Mouse (Mus musculus) embryo, embryonic 10 days (tissue): ENCODE measurements around the gene 4931422A03Rik.

ENCODE experiments used
- DNase-seq: peaks from one replicate; pipeline ENCODE4 v3.0.0-alpha.2; 2015; ENCODE audit warnings: low spot score

4931422A03Rik gene

DNA sequence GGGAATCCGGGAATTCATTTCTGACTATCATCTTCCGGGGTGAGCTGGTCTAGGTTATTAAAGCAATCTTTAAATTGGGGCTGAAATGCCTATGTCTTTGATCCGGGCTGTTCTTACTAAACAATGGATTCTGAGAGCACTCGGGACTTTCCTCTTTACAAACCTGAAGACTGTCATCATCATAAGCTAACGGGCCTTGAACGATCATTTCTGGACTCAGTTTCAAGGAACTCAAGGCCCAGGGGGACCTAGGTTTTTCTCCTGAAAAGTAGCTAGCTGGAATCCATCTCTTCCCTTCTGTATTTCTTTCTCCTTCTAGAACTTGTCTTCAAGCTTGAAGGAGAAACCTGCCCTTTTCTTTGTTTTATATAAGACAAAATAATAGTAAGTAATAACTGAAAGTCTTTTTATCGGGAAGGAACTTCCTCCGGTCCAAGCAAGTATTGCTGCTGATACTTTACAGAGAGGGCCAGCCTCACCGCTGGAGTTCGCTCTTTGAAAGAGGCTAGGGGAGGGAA, 59.2 kb downstream of the 4931422A03Rik start:
- DNase-seq, result no peak

DNA sequence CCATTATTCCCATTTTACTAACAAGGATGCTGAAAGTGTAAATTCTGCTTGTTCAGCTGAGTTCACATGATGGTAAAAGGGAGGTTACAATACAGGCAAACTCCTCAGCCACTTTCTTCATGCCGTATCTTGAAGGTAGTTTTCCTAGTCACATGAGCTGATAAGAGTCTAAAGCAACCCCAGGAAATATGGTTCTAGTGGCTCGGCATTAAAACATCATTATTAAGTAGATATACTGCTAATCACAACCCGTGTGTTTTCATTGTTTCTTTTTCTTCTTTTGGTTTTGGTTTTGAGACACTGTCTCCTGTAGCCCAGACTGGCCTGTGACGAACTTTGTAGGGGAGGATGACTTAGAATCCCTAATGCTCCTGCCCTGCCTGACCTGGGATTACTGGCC, 60.0 kb downstream of the 4931422A03Rik start:
- no peak for DNase-seq

DNA sequence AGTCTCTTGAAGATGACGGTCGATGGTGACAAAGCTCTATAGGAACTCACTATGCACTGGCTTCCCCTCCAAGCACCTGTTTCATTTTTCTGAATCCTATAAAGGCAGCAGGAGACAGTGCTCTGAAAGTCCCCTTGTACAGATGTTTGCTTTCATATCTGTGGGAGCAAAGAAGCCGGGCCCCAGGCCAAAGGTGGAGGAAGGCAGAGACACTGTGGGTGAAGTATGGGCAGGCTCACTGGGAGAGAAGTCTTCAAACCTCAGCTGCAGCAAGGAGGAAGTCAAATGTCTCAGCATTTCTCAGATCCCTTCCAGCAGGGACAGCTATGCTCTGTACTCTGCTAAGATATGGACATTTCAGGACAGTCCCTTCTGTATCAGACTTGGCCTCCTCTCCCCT, 62.8 kb downstream of the 4931422A03Rik start:
- no peak for DNase-seq

DNA sequence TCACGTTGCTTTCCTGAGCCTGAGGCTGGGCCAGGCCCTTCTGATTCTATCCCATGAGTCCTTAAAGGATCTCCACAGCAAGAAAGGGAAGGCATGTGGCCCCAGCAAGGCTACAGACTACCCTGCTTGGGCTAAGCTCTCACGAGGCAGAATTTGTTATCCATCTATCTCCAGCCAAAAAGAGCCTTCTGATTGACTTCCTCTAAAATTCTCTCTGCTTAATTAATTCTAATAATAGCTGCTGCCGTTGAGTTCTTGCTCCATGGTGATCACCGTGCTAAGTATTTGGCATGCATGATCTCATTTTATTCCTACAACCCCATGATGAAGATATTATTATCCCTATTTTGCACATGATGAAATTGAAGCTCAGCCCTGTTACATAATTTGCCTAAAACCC, 65.8 kb downstream of the 4931422A03Rik start:
- no peak for DNase-seq

DNA sequence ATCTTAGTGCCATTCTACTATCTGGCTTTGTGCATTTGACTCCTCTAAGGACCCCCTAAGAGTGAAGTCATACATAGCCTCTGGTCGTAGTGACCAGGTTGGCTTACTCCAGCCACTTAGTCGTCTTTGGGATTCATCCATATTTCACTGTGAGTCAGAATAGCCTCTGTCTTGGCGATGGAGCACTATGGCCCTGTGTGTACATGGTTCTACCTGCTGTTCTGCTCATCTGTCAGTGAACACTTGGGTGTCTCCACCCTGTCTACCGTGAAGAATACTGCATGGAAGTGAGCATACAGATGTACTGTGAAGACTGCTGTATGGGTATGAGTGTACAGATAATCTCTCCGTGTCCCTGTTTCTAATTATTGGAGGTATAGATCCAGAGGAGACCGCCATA, 68.6 kb downstream of the 4931422A03Rik start:
- no peak for DNase-seq

DNA sequence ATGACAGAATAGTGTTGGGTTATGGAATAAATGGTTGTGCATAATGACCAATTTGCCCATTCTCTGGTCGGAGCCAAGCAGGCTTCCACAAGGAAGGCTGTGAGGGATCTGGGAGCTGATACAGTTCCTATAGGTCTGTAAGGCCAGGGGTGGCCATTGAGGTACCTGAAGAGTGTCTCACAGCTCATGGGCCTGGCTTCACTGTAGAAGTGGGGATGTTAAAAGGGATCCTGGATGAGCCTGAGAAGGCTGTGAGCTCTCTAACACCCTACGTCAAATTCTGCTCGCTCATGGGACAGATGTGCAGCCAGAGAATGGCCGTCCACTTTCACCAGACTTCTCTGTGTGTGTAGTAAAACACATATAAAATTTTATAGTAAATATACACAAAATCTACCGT, 69.1 kb downstream of the 4931422A03Rik start:
- DNase-seq, result no peak

DNA sequence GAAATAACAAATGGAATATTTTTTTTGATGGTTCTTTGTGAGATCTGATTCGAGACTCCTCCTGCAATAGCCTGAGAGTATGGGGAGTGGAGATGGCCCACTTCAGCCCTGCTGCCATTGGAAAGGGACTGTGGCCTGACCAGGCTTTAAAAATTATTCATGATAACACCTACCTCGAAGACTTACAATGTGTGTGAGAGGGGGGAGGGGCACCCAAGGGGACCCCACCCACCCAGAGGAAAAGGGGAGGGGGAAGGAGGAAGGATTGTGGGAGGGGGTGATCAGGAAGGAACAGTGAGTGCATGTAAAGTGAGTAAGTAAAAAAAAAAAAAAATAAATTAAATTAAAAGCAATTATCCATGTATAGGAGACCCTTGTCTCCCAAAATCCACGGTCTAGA, 69.5 kb downstream of the 4931422A03Rik start:
- no peak for DNase-seq

DNA sequence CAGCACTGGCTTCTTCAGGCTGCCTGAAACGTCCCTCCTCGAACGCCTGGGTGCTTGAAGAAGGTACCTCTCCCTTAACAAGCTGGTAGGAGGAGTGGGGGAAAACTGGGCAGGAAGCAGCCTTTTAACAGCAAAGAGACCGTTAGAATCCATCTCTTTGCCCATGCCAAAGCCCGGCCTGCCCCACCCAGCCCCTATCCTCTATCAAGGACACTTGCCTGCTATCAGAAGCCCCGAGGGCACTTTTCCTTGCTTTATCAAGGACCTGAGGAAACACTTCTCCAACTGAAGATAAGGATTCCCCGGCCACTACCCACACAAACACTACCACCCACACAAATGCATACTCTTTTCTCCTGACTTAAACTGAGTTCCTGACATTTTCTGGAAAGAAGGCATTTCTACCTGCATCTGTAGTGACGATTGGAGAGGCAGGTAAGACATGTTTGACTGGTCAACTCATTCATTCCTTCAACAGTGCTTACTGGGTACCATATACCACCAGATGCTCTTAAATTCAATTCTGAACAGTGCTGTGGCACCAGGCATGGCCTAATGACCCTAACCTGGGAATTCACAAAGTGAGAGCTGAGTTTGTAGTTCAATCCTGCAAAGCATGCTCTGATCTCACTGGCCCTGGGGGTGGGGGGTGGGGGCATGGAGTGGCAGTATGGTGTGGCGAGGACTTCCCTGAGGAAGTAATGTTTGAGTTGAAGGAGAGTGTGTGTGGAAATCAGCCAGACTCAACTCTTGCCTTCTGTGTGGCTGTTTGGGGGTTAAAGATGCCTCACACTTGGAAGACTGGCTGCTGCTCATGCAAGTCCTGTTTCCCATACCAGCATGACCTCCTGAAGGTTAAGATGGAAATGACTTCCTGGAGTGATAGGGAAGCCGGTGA, 70.3 kb downstream of the 4931422A03Rik start, which contains the start of gene Lmo2:
Lmo2 (plus strand) TSS at position 338 of the 898 bp plus-strand sequence.
- no peak for DNase-seq

DNA sequence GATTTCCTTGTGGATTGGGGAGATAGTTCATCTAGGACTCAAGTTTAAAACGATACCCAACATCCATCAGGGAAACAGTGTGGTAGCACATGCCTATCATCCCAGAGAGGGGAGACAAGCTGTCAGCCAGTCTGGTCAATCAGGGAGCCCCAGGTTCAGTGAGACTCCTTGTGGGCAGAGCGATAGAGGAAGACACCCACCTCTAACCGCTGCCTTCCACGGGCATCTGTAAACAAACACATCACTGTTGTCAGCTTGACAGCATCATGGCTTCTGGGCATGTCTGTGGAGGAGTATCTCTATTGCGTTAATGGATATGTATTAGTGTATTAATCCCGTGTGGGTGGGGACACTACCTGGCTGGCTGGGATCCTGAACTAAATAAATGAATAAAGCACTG, 71.3 kb downstream of the 4931422A03Rik start:
- DNase-seq, result no peak

DNA sequence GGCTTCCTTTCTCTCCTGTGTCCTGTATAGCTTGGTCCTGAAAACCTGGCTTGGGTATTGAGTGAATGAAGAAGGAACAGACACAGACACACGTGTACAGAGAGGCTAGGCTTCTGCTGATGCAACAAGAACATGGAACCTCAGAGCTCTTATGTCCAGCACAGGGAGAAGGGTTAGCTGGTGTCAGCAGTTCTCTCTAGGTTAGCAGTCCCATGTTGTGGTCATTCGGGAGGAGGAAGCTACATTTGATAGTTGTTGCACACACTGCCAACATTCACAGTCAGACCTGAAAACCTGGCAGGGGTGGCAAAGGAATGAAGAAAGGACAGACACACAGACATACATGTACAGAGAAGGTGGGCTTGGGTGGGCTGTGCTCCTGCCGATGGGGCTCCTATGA, 72.4 kb downstream of the 4931422A03Rik start:
- no peak for DNase-seq

DNA sequence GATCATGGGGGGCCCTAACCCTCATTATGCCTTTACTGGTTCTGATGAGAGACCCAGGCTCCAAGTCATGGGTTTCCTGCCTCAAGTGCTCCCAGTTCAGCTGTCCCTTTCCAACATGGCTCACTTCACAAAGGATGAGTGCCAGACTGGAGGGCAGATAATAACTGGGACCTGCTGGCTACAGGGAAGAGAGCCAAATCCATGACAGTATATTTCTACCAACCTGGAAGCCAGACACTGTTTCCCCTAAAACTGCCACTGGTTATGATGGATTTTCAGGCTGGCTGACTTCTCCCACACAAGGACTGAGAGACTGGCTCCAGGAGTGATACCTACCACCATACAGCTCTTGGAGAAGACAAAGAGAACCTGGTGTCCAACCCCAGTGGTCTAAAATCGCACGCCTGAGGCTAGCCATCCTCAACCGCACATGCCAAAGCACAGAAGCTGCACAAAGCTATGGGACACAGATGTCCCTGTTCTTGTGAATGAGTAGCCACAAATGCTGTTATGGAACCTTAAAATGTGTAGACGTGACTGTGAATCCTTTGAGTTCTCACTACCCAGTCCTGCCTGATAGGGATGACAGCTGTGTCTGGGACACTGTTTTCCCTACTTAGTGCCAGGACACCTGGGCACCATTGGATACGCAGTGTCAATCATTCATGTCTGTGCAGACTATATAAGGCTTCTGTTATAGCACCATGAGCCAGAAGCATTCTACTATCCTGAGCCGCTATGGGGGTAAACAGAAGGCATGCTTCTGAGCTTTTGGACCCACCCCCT, 74.9 kb downstream of the 4931422A03Rik start:
- no peak for DNase-seq

DNA sequence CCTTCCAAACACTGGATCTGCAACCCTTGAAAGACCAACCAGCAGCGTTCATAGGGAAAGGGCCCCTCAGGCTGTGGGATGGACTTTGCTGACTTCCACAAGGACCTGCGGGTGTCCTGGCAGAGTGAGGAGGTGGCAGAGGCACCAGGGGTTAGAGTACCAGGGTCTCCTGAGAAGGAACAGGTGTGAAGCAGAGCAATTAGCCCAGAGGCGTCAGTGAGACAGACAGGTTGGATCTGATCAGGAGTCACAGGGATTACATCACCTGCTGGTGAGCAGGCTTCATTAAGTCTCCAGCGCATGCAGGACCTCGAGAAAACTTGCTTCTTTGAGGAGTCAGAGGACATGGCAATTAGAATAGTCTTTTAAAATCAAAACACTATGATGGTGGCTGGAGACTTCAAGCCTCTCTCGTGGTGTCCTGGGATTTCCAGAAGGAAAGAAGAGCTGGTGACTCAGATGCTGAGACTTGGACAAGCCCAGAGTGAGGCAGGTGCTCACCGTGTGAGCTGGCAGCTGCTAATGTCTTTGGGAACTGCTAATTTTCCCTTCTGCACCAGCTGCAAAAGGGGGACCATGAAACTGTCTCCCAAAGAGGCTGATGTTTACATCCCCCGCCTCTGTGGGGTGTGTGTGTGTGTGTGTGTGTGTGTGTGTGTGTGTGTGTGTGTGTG, 80.0 kb downstream of the 4931422A03Rik start:
- no peak for DNase-seq

DNA sequence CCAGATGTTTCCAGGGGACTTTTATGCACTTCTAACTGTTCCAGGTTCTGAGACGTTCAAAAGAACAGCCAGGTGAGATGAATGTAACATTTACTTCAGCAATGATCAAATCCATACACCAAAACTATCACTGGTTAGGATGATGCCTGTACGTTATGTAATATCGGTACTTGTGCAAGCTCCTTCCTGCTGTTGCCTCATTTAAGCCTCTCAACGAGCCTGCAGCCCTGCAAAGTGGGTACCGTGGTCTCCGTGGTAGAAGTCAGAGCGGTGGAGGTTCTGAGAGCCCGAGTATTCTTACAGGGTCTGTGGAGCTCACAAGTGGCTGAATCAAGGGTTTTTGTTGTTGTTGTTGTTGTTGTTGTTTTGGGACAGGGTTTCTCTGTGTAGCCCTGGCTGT, 81.3 kb downstream of the 4931422A03Rik start:
- DNase-seq, result no peak

DNA sequence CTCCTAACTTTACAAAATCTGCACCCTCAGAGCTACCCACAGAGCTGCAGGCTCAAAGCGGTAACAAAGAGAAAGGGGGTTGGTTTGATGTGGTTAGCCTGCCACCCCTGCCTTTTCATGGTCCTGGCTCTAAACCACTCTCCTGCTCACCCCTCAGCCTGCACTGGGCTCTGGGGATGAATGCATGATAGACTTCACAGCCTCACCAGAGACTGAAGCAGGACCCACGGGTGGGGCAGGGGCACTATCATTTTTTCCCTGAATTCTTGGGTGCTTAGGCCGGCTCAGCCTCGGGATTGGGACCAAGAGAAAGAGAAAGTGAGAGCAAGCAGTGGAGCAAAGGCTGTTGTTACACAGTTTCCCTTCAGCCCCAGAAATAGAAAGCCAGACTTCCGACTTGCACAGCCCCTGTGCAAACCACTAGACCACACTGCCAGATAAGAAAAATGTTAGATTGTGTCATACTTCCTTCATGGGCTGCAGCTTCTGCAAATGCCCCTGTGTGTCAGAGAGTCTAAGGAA, 82.5 kb downstream of the 4931422A03Rik start:
- DNase-seq, result no peak

DNA sequence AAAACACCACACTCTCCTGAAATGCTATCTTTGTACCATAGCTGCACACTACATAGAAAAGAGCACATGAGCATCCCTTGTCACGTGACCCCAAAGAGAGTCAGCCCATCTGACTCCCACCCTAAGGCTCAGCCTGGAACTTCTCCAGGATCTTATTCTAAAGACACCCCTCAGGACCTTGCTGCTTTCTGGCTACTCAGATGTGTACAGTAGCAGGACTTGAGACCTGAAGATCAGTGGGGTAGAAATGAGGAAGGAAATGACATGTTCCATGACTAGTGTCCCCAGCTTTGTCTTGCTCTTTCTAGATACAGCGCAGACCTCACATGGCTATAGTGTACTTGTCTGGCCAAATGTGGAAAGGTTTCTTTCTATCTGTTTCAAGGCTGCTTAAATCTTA, 83.3 kb downstream of the 4931422A03Rik start:
- no peak for DNase-seq

DNA sequence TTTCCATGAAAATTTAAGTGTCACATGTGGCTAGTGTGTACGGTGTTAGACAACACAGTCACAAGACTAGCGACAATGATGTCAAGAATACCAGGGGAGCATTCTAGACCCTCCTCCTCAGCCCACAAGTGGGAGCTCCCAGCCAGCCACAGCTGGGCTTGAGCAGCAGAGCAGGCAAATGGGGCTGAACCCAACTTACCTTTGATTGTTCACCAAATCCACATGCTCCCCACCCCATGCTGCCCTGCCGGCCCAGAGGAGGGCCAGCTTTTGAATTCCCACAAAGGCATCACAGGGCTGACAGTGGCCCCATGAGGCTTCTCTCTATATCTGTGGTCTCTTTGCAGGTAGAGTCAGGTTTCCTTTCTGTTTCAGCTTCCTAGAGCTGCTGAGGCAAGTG, 87.1 kb downstream of the 4931422A03Rik start:
- DNase-seq, result no peak

DNA sequence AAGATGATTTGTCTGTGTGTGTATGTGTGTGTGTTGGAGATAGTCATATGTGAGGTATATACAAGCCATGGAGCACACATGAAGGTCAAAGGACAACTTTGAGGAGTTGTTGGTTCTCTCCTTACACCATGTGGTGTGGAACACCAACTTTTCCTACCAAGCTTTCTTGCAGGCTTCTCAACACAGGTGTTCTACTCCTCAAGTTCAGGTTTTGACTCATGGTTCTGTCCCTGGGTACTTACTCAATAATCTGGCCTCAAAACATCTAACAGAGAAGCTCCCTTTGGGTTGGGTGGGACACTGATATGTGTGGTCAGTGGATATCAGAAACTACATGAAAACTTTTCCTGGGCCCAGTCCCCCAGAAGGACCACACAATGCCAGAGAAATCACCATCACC, 89.2 kb downstream of the 4931422A03Rik start:
- no peak for DNase-seq

DNA sequence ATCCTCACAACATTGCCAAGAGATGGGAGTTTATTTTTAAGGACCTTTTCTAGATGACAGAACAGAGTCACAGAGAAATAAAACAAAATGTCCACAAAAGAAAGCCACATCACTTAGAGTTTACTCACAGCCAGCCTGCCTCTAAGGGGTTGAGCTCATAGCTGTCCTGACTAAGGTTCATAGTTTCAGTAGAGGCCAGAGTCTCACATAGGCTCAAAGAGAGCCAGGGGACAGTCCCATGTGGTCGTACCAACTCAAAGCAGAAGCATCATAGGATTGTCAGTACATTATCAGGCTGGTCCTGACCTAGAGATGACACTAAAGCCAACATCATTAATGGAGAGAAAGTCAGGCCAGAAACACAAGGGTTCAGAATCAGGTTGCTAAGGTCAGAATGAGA, 89.6 kb downstream of the 4931422A03Rik start:
- DNase-seq, result no peak

DNA sequence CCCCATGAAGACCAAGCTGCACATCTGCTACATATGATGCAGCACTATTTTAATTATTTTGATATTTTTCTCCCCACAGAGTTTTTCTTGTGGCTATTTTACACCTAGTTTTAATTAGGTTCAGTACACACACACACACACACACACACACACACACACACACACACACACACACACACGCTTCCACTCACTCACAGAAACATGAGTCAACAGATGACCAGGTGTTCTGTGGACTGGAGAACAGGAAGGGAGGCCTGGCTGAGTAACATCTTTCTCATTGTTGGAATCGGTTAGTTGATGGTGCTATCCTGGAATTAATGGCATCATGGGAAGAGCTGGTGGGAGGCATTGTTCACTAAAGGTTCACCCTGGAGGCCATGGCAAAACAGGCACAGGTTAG, 90.5 kb downstream of the 4931422A03Rik start:
- no peak for DNase-seq

DNA sequence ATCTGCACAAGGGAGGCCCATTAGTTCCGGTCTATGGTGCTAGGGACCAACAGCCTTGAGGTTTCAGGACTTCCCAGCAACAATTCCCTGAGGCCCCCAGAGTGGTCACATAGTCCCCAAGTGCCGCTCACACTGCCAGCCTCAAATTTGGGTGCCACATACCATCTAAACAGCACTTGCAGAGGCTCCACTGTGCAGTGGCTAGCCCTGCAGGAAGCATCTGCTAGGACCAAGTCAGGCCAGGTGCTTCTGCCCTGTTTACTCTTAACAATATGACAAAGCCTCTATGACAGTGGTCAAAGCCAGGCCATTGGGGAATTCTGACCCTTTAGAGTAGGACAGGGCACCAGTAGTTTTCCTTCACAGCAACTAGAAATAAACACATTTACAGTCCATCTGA, 91.5 kb downstream of the 4931422A03Rik start:
- DNase-seq, result no peak

DNA sequence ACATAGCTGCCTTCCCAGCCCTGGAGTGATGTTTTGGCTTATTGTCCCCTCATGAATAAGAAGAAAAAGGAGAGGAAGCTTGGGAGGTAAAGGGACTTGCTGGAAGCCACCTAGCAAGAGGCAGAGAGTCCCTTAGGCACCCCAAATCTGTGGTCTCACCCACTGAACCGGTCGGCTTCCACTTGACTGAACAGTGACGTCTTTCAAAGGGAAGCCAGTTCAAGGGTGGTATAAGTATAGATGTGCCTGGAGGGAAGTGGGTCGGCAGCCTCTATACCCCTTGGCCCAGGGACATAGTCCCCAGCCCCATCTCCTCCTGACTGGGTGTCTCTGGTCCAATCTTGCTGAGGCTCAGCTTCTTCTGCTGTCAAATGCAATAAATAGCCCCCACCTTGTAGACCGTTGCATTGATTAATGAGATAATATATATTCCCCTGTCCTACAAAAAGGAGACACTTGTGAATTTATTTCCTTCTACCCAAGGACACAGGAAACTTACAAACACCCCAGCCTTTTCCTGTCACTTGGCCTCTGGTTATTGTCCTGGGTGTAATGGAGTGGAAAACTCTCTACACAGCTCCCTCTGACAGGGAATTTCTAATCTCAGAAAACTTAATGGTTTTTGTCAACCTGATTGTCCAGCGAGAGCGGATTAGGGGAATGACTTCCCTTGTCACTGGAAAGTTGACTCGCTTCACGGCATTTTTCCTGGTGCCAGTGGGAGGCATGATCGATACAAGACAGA, 92.3 kb downstream of the 4931422A03Rik start:
- DNase-seq, result no peak
